Mouse (Mus musculus) layer of hippocampus, postnatal 25 days (tissue): ENCODE results near the gene Capn7. TPM values are rescaled to one million over a fixed set of nuclear protein-coding genes. Genes with fewer than 3 reads are reported as not detected.

Experiments
- DNase-seq, 2 experiments: peaks; one replicate each; pipeline ENCODE4 v3.0.0; 2022; ENCODE audit warnings: mixed read lengths in 2 of 2, low spot score in 1 of 2; ENCODE audit errors: extremely low spot score in 1 of 2
- total RNA-seq, 2 experiments: library from RNA; stranded (reverse); gene quantifications; 2 replicates each; pipeline ENCODE4 v1.2.3; 2021

The Capn7 gene
- total RNA-seq, 2 experiments from 2014 or later: 36.8 to 40.1 TPM

DNA sequence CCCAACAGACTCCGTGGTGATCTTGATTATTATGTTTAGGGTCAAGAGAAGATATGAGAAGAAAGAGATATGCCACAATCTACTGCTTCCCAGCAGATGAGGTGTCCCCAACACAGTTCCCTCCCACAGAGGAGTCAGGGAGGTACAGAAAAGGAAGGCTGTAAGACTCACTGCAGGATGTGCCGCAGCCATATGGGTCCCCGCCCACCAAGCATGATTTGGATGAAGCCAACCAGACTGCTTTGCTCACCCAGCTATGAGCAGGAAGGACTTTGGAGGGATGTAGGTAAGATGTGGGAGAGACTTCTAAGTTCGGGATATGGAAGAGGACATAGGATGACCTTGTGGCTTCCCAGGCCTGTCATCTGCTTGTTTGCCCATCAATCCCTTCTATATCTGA is 74.3 kb downstream of the Capn7 start:
- DNase-seq: no peak

DNA sequence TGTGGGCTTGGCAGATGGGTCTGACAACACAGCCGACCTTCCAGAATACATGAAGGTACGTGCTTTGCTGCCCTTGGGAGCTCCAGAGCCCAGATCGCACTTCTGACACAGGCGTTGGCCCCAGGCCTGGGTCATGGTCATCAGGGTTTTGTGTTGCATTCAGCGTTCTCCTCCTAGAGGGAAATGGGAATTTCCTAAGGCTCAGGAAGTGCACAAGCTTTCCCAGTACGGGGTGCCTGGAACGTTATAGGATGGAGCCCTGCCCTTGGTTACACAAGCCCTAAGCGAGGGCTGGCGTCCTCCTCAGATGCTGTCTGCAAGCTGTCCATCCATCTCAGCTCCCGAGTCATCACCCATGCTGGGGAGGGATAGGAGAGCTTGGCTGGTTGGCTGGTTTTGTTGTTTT is 76.2 kb downstream of the Capn7 start:
- no peak for DNase-seq

DNA sequence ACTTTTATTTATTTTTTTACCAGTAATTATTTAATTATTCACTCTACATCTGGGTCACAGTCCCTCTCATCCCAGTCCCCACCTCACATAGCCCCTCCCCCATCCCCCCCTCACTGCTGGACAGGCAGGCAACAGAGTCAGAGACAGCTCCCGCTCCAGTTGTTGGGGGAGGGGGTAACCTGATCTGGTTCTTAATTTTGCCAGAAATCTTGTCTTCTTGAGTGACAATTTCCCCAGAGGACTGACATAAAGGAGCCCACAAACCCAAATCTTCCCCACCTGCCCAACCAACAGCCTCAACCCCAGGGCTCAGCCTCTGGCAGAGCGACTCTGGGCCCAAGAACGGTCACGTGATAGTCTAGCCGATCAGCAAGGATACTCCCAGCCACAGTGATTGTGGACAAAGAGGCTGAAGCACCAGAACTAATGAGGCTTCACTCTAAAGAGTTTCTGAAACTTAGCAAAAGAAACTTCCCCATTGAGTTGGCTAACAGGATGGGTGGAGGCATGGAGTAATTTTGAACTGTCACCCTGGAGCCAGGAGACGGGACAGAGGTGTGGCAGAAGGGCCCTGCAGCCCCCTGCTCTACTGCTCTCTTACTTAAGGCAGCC is 77.1 kb downstream of the Capn7 start:
- no peak for DNase-seq

DNA sequence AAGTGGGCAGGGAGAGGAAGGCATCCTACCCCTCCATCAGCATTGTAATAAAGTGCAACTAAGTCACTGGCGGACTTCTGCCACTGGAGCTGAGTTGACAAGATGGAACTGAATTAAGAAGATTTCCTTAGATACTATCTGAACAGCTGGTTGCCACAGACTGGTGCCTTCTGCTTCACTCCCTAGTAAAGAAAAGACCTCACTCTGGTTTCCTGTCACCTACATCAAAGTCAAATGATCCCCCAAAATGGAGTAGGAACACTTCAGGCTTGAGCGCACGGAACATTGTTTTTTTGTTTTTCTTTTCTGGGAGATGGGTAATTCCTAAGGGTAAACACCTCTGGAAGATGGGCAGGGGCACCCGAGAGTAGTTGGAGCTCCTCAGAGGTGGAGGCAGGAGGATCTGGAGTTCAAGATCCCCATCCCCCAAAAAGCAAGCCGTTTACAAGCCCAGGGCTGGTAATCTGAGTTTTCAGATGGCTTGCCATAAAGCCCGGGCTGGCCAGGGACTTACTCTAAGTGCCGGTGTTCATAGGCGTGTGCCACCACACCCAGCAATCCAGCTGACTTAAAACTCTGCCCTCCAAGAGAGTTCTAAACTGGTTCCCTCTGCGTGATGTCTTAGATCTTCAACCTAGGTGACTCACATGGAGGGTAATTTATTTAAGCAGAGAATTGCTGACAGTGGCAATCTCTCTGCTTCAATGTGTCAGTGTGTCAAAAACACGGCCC is 78.0 kb downstream of the Capn7 start:
- DNase-seq: no peak

DNA sequence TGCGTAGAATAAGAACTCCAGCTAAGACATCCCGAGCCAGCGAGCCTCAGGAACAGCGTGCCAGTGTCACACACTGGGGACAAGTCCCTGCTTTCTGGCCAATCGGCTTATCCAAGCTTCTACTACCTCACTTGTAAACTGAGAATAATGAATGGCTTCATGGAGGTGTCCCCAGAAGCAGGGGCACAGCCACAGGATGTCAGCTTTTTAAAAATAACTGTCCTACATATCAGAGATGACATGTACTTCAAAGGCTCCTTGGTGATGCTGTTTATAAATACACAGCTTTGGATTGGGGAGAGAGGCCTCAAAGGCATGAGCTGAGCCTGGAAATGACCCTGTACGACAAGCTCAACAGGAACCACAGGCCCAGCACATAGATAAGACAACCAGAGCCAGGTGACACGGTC is 78.5 kb downstream of the Capn7 start:
- DNase-seq: no peak

DNA sequence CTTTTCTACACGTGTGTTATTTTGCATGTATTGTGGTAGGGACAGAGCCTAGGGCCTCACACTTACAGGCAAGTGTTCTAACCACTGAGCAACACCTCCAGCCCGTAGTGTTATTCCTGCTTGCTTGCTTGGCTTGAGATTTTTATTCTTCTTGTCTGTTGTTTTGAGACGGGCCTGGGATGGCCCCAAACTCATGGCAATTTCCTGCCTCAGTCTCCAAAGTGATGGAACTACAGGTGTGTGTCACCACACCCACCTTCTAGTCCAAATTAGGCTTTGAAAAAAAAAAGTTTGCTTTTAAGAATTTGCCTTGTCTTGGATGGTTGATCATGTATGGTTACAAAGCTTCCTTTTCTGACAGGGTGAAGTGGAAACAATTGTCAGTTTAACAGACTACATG is 80.0 kb downstream of the Capn7 start:
- no peak for DNase-seq

DNA sequence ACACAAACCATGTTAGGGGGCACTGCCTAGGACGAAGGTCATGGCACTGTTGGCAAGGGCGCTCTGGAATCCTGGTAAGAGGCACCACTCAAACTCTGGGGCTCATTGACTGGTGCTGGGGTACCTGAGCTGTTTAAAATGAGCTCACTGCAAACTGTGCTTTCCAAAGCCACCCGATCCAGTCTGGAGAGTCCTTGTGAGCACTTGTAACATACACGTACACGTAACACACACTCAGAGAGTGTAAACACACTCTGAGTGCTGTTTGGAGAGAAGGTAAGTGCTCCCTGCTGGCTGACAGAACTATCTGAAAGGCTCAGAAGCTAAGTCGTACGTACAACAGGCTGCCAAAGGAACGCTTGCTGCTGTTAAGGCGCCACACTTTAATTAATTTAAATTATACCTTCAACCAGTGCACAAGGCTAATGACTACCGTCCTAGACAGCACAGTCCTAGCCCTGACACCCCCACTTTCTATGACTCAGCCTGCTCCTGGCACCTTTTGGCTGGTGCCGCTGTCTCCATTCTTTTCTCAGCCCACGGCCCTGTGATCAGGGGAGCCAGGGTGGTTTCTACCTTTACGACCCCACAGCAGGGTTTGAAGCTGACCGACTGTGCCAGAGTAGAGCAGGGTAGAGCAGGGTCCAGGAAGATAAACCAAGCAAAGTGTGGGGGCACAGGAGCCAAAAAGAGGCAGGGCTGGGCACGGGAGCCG is 80.6 kb downstream of the Capn7 start:
- DNase-seq: no peak

DNA sequence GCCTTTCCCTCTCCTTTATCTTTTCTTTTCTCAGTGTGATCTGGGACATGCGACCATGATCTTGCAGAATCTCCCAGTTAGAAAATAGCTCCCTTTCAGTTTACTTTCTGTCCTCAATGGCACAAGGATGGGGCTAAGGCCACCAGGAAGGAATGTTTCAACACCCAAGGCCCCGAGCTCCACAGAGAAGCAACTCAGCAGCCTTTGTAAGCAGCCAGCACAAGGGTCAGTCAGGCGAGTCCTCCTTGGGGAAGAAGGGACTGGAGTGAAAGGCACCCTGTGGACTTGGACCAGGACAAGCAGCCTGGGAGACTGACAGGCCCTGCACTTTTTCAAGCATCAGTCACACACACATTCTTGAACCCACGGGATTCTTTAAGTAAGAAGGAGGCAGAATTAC is 82.8 kb downstream of the Capn7 start:
- DNase-seq: no peak

DNA sequence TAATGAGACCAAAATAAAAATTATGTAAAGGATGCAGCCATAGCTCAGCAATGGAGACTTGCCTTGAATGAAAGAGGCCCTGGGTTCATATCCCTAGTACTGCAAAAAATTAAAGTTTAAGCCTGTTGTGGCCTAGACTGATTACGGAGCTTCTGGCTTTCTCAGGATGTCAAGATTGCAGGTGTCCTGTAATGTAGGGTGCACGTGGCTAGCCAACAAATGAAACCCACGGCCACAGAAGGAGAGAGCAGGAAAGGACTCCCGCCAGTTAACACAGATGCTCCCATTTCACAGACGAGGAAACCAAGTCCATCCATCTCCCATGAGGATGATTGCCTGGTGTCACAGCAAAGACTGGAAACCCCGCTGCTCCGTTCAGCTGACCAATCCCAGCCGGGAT is 83.7 kb downstream of the Capn7 start:
- no peak for DNase-seq

DNA sequence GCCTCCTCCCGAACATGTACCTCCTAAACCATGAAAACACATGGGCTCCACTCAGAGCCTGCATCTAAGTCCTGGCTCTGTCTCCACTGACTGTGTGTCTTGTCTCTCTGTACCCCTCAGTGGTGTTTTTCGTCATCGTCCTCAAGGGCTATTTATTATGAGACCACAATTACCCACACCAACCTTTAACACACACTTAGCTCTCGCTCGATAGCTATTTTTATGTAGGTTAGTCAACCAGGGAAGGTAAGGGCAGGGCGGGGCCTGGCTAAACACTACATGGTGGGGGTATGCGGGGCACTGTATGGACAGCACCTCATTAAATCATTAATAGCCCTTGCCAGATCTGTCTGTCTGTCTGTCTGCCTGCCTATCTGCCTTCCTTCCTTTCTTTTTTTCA is 84.1 kb downstream of the Capn7 start:
- no peak for DNase-seq

DNA sequence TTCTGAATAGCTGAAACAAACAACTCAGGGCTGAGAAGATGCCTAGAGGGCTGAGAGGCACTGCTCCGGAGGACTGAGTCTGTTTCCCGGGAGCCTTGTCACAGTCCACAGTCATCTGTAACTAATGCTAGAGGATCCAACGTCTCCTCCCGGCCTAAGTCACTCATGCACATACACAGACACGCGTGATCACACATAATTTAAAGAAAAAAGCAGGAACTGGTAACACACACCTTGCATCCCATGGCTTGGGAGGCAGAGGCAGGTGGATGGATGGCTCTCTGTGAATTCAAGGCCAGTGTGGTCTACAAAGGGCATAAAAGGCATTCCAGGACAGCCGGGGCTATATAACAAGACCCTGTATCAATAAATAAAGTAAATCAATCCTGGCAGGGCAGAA is 84.5 kb downstream of the Capn7 start:
- DNase-seq: no peak

Other genes with a start within 250 kb of the Capn7 start
- 10 to 100 TPM; 28.6 to 29.6 TPM for gene Smim4, start 207.7 kb upstream of the Capn7 start, total RNA-seq
- gene Nt5dc2, start 205.6 kb upstream of the Capn7 start, total RNA-seq: 10 to 100 TPM; 12.8 to 17.9 TPM
- 10 to 100 TPM; 13.9 to 17.5 TPM for gene Stab1, start 168.0 kb upstream of the Capn7 start, total RNA-seq
- 1 to 10 TPM; 2.2 to 3.1 TPM for gene Tnnc1, start 128.3 kb upstream of the Capn7 start, total RNA-seq
- 100 to 1,000 TPM; 431 to 467 TPM for gene Nisch, start 119.7 kb upstream of the Capn7 start, total RNA-seq
- 1 to 10 TPM; 4.4 to 5.0 TPM for gene Sema3g, start 118.8 kb upstream of the Capn7 start, total RNA-seq
- gene Phf7, start 85.3 kb upstream of the Capn7 start, total RNA-seq: 1 to 10 TPM; 3.6 to 4.1 TPM
- gene Bap1, start 85.2 kb upstream of the Capn7 start, total RNA-seq: 100 to 1,000 TPM; 127 to 131 TPM
- gene Dnah1, start 12.7 kb upstream of the Capn7 start, total RNA-seq: 1 to 10 TPM; 4.4 TPM
- 100 to 1,000 TPM; 135 to 147 TPM for gene Sh3bp5, start 99.4 kb downstream of the Capn7 start, total RNA-seq
- 10 to 100 TPM; 12.6 to 15.4 TPM for gene Eaf1, start 157.8 kb downstream of the Capn7 start, total RNA-seq
- 10 to 100 TPM; 27.2 to 28.6 TPM for gene Mettl6, start 158.4 kb downstream of the Capn7 start, total RNA-seq